Comparison of ENCODE assay signal across 8 mouse cellular contexts in the genomic region with DNA sequence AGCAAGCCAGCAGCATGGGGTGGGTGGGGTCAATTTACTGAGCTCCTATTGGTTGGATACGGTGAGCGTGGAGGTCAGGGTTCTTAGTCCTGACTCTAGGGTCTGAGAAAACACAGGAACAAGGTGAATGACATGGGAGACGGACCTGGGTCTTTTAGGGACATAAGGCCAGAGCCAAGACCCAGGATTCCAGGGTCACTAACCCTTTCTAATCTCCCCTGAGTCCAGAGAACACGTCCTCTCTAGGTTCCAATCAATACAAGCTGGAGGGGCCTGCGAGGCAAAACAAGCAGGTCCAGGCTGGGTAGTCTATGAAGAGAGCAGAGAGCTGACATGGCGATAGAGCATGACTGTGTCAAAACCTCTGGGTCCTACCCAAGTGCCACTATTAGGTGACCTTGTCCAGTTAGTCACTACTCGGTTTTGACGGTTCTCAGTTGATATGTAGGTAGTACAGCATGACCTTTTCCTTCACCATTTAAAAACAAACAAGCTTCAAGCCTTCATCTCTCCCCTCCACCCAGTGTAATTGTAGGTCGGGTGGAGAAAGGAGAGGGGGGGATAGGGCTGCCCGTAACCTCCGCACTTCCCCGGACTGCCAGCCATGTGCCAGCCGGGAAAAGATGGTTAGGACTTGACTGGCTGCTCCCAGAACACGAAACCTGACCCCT. TPM values are rescaled to one million over a fixed set of nuclear protein-coding genes. Genes with fewer than 3 reads are reported as not detected.
A peak's percentile ranks its signal among the peaks of the same experiment; 100 is the strongest.
DNase-seq lines count a peak whose midpoint lies in the region; ATAC-seq and TF ChIP-seq lines count a peak whose summit lies in the region.

No protein-coding gene starts in this region.

- peak overlapping the region; percentile 77 for H3K4me3 ChIP-seq in left cerebral cortex, adult 2 months
- peak overlapping the region; percentile 49 for H3K4me3 ChIP-seq in embryonic facial prominence, embryonic 11.5 days (ENCODE audit: low read depth, low read length)
- H3K4me3 ChIP-seq in hindbrain, embryonic 11.5 days (ENCODE audit: low read depth, low read length), result peak overlapping the region; percentile 53
- peak overlapping the region; percentile 68 for H3K4me3 ChIP-seq in liver, embryonic 11.5 days (ENCODE audit: low read depth, low read length)
- peak overlapping the region; percentile 57 for H3K4me3 ChIP-seq in stomach, embryonic 15.5 days (replicated peaks)

- H3K4me2 ChIP-seq in embryonic facial prominence, embryonic 11.5 days (ENCODE audit: low read depth, low read length), result peak overlapping the region; percentile 96
- H3K4me2 ChIP-seq in hindbrain, embryonic 11.5 days (replicated peaks; ENCODE audit: low read depth, low read length), result peak overlapping the region; percentile 99
- H3K4me2 ChIP-seq in liver, embryonic 11.5 days, result peak overlapping the region; percentile 100
- peak overlapping the region; percentile 98 for H3K4me2 ChIP-seq in stomach, embryonic 15.5 days

- no peaks in the 10 kb centered on the region for H3K27me3 ChIP-seq in embryonic facial prominence, embryonic 11.5 days (ENCODE audit: control insufficient read depth, insufficient read depth, low read length)
- peaks cover 12% of the 10 kb centered on the region for H3K27me3 ChIP-seq in hindbrain, embryonic 11.5 days (ENCODE audit: control insufficient read depth, insufficient read depth, low read length)
- peaks cover 13% of the 10 kb centered on the region; the same call in 1 of the 2 replicates for H3K27me3 ChIP-seq in liver, embryonic 11.5 days (replicated peaks; ENCODE audit: control insufficient read depth, insufficient read depth, low read length)
- no peaks in the 10 kb centered on the region for H3K27me3 ChIP-seq in stomach, embryonic 15.5 days (replicated peaks)

- H3K4me1 ChIP-seq in embryonic facial prominence, embryonic 11.5 days (ENCODE audit: control insufficient read depth, insufficient read depth, low read length), result no peaks in the 10 kb centered on the region
- H3K4me1 ChIP-seq in hindbrain, embryonic 11.5 days (replicated peaks; ENCODE audit: control insufficient read depth, insufficient read depth, low read length), result peaks cover 6% of the 10 kb centered on the region; the same call in 1 of the 2 replicates
- peaks cover 17% of the 10 kb centered on the region for H3K4me1 ChIP-seq in liver, embryonic 11.5 days (replicated peaks; ENCODE audit: control insufficient read depth, insufficient read depth, low read length)
- peaks cover 8% of the 10 kb centered on the region for H3K4me1 ChIP-seq in stomach, embryonic 15.5 days

- intact Hi-C loops in left cerebral cortex, adult 2 months (cut with DNase I), result no loop called here
- intact Hi-C loops in left cerebral cortex, postnatal 14 days (cut with DNase I), result no loop called here

- no peaks in the 10 kb centered on the region for H3K9me3 ChIP-seq in embryonic facial prominence, embryonic 11.5 days (replicated peaks; ENCODE audit: control insufficient read depth, low read length)
- no peaks in the 10 kb centered on the region for H3K9me3 ChIP-seq in hindbrain, embryonic 11.5 days (ENCODE audit: control insufficient read depth, low read length)
- H3K9me3 ChIP-seq in liver, embryonic 11.5 days (ENCODE audit: control insufficient read depth, low read length), result no peaks in the 10 kb centered on the region
- no peaks in the 10 kb centered on the region for H3K9me3 ChIP-seq in stomach, embryonic 15.5 days

- no peaks in the 10 kb centered on the region for H3K36me3 ChIP-seq in embryonic facial prominence, embryonic 11.5 days (replicated peaks; ENCODE audit: control insufficient read depth, insufficient read depth, low read depth, low read length)
- no peaks in the 10 kb centered on the region for H3K36me3 ChIP-seq in hindbrain, embryonic 11.5 days (ENCODE audit: control insufficient read depth, insufficient read depth, low read length)
- no peaks in the 10 kb centered on the region for H3K36me3 ChIP-seq in liver, embryonic 11.5 days (ENCODE audit: control insufficient read depth, insufficient read depth, low read length)
- no peaks in the 10 kb centered on the region for H3K36me3 ChIP-seq in stomach, embryonic 15.5 days

- ATAC-seq in embryonic facial prominence, embryonic 11.5 days (replicated peaks; ENCODE audit: insufficient number of reproducible peaks, low FRiP score, low TSS enrichment, low read depth), result peak; percentile 17; the same call in 1 of the 2 replicates
- ATAC-seq in hindbrain, embryonic 11.5 days (ENCODE audit: low FRiP score), result peak; percentile 34
- ATAC-seq in liver, embryonic 11.5 days (replicated peaks; ENCODE audit: low FRiP score), result peak; percentile 23
- ATAC-seq in stomach, embryonic 15.5 days (ENCODE audit: insufficient read depth, low FRiP score, low read depth), result peak; percentile 6; the same call in 1 of the 2 replicates

- H3K27ac ChIP-seq in left cerebral cortex, adult 2 months, result peak overlapping the region; percentile 91
- H3K27ac ChIP-seq in embryonic facial prominence, embryonic 11.5 days (replicated peaks; ENCODE audit: low read depth, low read length), result no peak overlapping the region
- no peak overlapping the region for H3K27ac ChIP-seq in hindbrain, embryonic 11.5 days (ENCODE audit: low read depth, low read length)
- no peak overlapping the region for H3K27ac ChIP-seq in liver, embryonic 11.5 days (ENCODE audit: low read depth, low read length)
- peak overlapping the region; percentile 38; the same call in 1 of the 2 replicates for H3K27ac ChIP-seq in stomach, embryonic 15.5 days

- no peak for DNase-seq in left cerebral cortex, adult 2 months (ENCODE audit: extremely low spot score in 1 of 2, low spot score in 2 of 2)
- DNase-seq in left cerebral cortex, postnatal 14 days (ENCODE audit: low spot score in 2 of 2), result no peak
- no peak for DNase-seq in embryonic facial prominence, embryonic 11.5 days (ENCODE audit: low spot score)
- no peak for DNase-seq in hindbrain, embryonic 11.5 days (ENCODE audit: low spot score)
- peak; percentile 51 for DNase-seq in liver, embryonic 11.5 days (ENCODE audit: low spot score)
- no peak for DNase-seq in urinary bladder, postnatal 4 days (ENCODE audit: low spot score in 2 of 2)
- no peak for DNase-seq in ovary, postnatal 14 days (ENCODE audit: low spot score)

- H3K9ac ChIP-seq in embryonic facial prominence, embryonic 11.5 days (replicated peaks; ENCODE audit: low read length), result peak overlapping the region; percentile 4
- H3K9ac ChIP-seq in hindbrain, embryonic 11.5 days (ENCODE audit: low read depth, low read length), result peak overlapping the region; percentile 59; the same call in 1 of the 2 replicates
- H3K9ac ChIP-seq in liver, embryonic 11.5 days (ENCODE audit: low read depth, low read length), result peak overlapping the region; percentile 58
- no peak overlapping the region for H3K9ac ChIP-seq in stomach, embryonic 15.5 days

- WGBS in embryonic facial prominence, embryonic 11.5 days, result 5% methylated on average over 14 of the region's 14 CpGs
- WGBS in hindbrain, embryonic 11.5 days, result 5% methylated on average over 14 of the region's 14 CpGs
- 12% methylated on average over 14 of the region's 14 CpGs for WGBS in liver, embryonic 11.5 days
- WGBS in stomach, embryonic 15.5 days, result 15% methylated on average over 14 of the region's 14 CpGs

- TF ChIP-seq CTCF in left cerebral cortex, adult 2 months (IDR thresholded peaks at IDR 0.05), result no peak

RNA-seq across cellular contexts. Expression of gene Ndrg2, which starts 1.4 kb away (rescaled TPM):
- total RNA-seq in left cerebral cortex, adult 2 months (2021), result 100 to 1,000 TPM; 793 to 811 TPM
- 100 to 1,000 TPM; 508 to 561 TPM for total RNA-seq in left cerebral cortex, postnatal 14 days (2021)
- polyA plus RNA-seq in embryonic facial prominence, embryonic 11.5 days (2014; fragmentation: Nextera tagmentation; extraction: Ambion mirVana), result 11.0 and 12.8 TPM in 2 replicates
- polyA plus RNA-seq in hindbrain, embryonic 11.5 days (2014; fragmentation: Nextera tagmentation; extraction: Ambion mirVana), result 11.8 and 12.3 TPM in 2 replicates
- polyA plus RNA-seq in liver, embryonic 11.5 days (2014; fragmentation: Nextera tagmentation; extraction: Ambion mirVana), result 19.2 and 21.5 TPM in 2 replicates
- polyA plus RNA-seq in stomach, embryonic 15.5 days (2015; fragmentation: Nextera tagmentation; extraction: Ambion mirVana), result 73.7 and 81.7 TPM in 2 replicates

RNA-seq across cellular contexts. Expression of gene Tppp2, which starts 5.7 kb away (rescaled TPM):
- not detected for total RNA-seq in left cerebral cortex, adult 2 months (2021)
- not detected for total RNA-seq in left cerebral cortex, postnatal 14 days (2021)
- polyA plus RNA-seq in embryonic facial prominence, embryonic 11.5 days (2014; fragmentation: Nextera tagmentation; extraction: Ambion mirVana), result not detected in 2 replicates
- polyA plus RNA-seq in hindbrain, embryonic 11.5 days (2014; fragmentation: Nextera tagmentation; extraction: Ambion mirVana), result not detected in 2 replicates
- not detected in 2 replicates for polyA plus RNA-seq in liver, embryonic 11.5 days (2014; fragmentation: Nextera tagmentation; extraction: Ambion mirVana)
- polyA plus RNA-seq in stomach, embryonic 15.5 days (2015; fragmentation: Nextera tagmentation; extraction: Ambion mirVana), result not detected in 2 replicates

RNA-seq across cellular contexts. Expression of gene Rnase13, which starts 10.0 kb away (rescaled TPM):
- not detected for total RNA-seq in left cerebral cortex, adult 2 months (2021)
- total RNA-seq in left cerebral cortex, postnatal 14 days (2021), result not detected
- polyA plus RNA-seq in embryonic facial prominence, embryonic 11.5 days (2014; fragmentation: Nextera tagmentation; extraction: Ambion mirVana), result not detected in 2 replicates
- polyA plus RNA-seq in hindbrain, embryonic 11.5 days (2014; fragmentation: Nextera tagmentation; extraction: Ambion mirVana), result not detected in 2 replicates
- polyA plus RNA-seq in liver, embryonic 11.5 days (2014; fragmentation: Nextera tagmentation; extraction: Ambion mirVana), result not detected in 2 replicates
- not detected in 2 replicates for polyA plus RNA-seq in stomach, embryonic 15.5 days (2015; fragmentation: Nextera tagmentation; extraction: Ambion mirVana)

RNA-seq across cellular contexts. Expression of gene Slc39a2, which starts 19.8 kb away (rescaled TPM):
- total RNA-seq in left cerebral cortex, adult 2 months (2021), result 10 to 100 TPM in 1 of 2 experiments, 1 to 10 TPM in 1; 6.3 to 10.0 TPM
- 1 to 10 TPM; 3.8 to 4.3 TPM for total RNA-seq in left cerebral cortex, postnatal 14 days (2021)
- polyA plus RNA-seq in embryonic facial prominence, embryonic 11.5 days (2014; fragmentation: Nextera tagmentation; extraction: Ambion mirVana), result 0.36 and 0.50 TPM in 2 replicates
- polyA plus RNA-seq in hindbrain, embryonic 11.5 days (2014; fragmentation: Nextera tagmentation; extraction: Ambion mirVana), result 0.45 and 0.59 TPM in 2 replicates
- 0.07 and 0.14 TPM in 2 replicates for polyA plus RNA-seq in liver, embryonic 11.5 days (2014; fragmentation: Nextera tagmentation; extraction: Ambion mirVana)
- polyA plus RNA-seq in stomach, embryonic 15.5 days (2015; fragmentation: Nextera tagmentation; extraction: Ambion mirVana), result 0.73 and 0.98 TPM in 2 replicates

RNA-seq across cellular contexts. Expression of gene Mettl17, which starts 27.9 kb away (rescaled TPM):
- total RNA-seq in left cerebral cortex, adult 2 months (2021), result 10 to 100 TPM; 28.8 to 35.2 TPM
- total RNA-seq in left cerebral cortex, postnatal 14 days (2021), result 10 to 100 TPM; 29.1 to 34.6 TPM
- polyA plus RNA-seq in embryonic facial prominence, embryonic 11.5 days (2014; fragmentation: Nextera tagmentation; extraction: Ambion mirVana), result 37.9 and 41.5 TPM in 2 replicates
- polyA plus RNA-seq in hindbrain, embryonic 11.5 days (2014; fragmentation: Nextera tagmentation; extraction: Ambion mirVana), result 49.0 and 52.8 TPM in 2 replicates
- 32.5 and 42.6 TPM in 2 replicates for polyA plus RNA-seq in liver, embryonic 11.5 days (2014; fragmentation: Nextera tagmentation; extraction: Ambion mirVana)
- polyA plus RNA-seq in stomach, embryonic 15.5 days (2015; fragmentation: Nextera tagmentation; extraction: Ambion mirVana), result 50.7 and 57.7 TPM in 2 replicates

Comparison
In these comparisons a context has a peak if more than half of its experiments do, and no peak if none do; other contexts are left out.
1. H3K27ac ChIP-seq: peak in left cerebral cortex, adult 2 months (single experiment) and stomach, embryonic 15.5 days (single experiment); none in embryonic facial prominence, embryonic 11.5 days (single experiment), hindbrain, embryonic 11.5 days (single experiment) and liver, embryonic 11.5 days (single experiment).
2. Peak in every context shown above with its lines, with median percentiles within 50 percentile points of each other: H3K4me3 ChIP-seq, ATAC-seq and H3K4me2 ChIP-seq.